Mouse (Mus musculus) stomach, embryonic 16.5 days (tissue): ENCODE data around the gene Ccdc97. TPM values are rescaled to one million over a fixed set of nuclear protein-coding genes. Genes with fewer than 3 reads are reported as not detected.
"Not testable (repeated sequence)": the region's sequence is repeated elsewhere in the genome, so short reads cannot be mapped to it uniquely, and the experiment has no call there.

Experiments used
- ATAC-seq: fragments of 200-750 bp; cut with Nextera tagmentation; 2 replicates; pipeline ENCODE4 v1.8.0; 2017; ENCODE audit warnings: moderate number of reproducible peaks, moderate TSS enrichment; ENCODE audit not compliant: insufficient read depth, low FRiP score
- H3K27ac ChIP-seq: fragments of 300-500 bp; sonication (generic); 2 replicates; pipeline ENCODE4 v1.5.1; 2014; ENCODE audit warnings: low read length
- H3K27me3 ChIP-seq: fragments of 300-500 bp; sonication (generic); 2 replicates; pipeline ENCODE4 v1.6.1; 2014; ENCODE audit warnings: low read length, control low read depth, mixed read lengths; ENCODE audit not compliant: control insufficient read depth, insufficient read depth
- H3K36me3 ChIP-seq: fragments of 300-500 bp; sonication (generic); 2 replicates; pipeline ENCODE4 v1.6.1; 2014; ENCODE audit warnings: low read length; ENCODE audit not compliant: control insufficient read depth, insufficient read depth
- H3K4me1 ChIP-seq: fragments of 300-500 bp; sonication (generic); 2 replicates; pipeline ENCODE4 v1.6.1; 2014; ENCODE audit warnings: low read length, control low read depth, mixed read lengths; ENCODE audit not compliant: control insufficient read depth, insufficient read depth
- H3K4me2 ChIP-seq: fragments of 300-500 bp; sonication (generic); 2 replicates; pipeline ENCODE4 v1.6.1; 2014; ENCODE audit warnings: low read depth, low read length, mixed read lengths
- H3K4me3 ChIP-seq: fragments of 300-500 bp; sonication (generic); replicated peaks from 2 replicates; pipeline ENCODE4 v1.5.1; 2014; ENCODE audit warnings: mild to moderate bottlenecking, low read length
- H3K9ac ChIP-seq: fragments of 300-500 bp; sonication (generic); 2 replicates; pipeline ENCODE4 v1.6.1; 2014; ENCODE audit warnings: low read length
- H3K9me3 ChIP-seq: fragments of 300-500 bp; sonication (generic); replicated peaks from 2 replicates; pipeline ENCODE4 v1.6.1; 2016; ENCODE audit warnings: low read length, control low read depth; ENCODE audit not compliant: control insufficient read depth
- WGBS: fragments of 180-500 bp; shearing (Covaris S2); extraction: QIAGEN DNeasy Blood & Tissue Kit; methylation state at CpG from one replicate; pipeline ENCODE4 v1.1.7; 2014; 5-methylcytosine and 5-hydroxymethylcytosine counted together
- polyA plus RNA-seq: library from polyadenylated mRNA; unstranded; fragments of >200 nt; fragmentation: Nextera tagmentation; extraction: Ambion mirVana; gene quantifications from 2 replicates; pipeline ENCODE4 v1.2.1, GENCODE M21; 2015

Ccdc97 gene
- polyA plus RNA-seq, 1 experiment from 2014 or later, result 19.6 TPM

GRCm38 (mm10) chr7:25729396-25729795, 10.5 kb upstream of the Ccdc97 start:
- no peak overlapping the region for H3K9ac ChIP-seq
- no peak overlapping the region for H3K27ac ChIP-seq
- WGBS, result 29% methylated on average over 2 of the region's 2 CpGs
- H3K36me3 ChIP-seq, result peaks cover 68% of the 10 kb centered on the region
- no peaks in the 10 kb centered on the region for H3K9me3 ChIP-seq
- ATAC-seq, result no peak
- H3K4me3 ChIP-seq, result no peak overlapping the region
- H3K4me2 ChIP-seq, result no peak overlapping the region
- H3K27me3 ChIP-seq, result no peaks in the 10 kb centered on the region
- H3K4me1 ChIP-seq, result no peaks in the 10 kb centered on the region

- no peaks in the 10 kb centered on the region for H3K4me1 ChIP-seq
- no peaks in the 10 kb centered on the region for H3K27me3 ChIP-seq
- 89% methylated on average over 5 of the region's 5 CpGs for WGBS
- H3K9me3 ChIP-seq, result no peaks in the 10 kb centered on the region
- H3K27ac ChIP-seq, result no peak overlapping the region
- no peak overlapping the region for H3K4me3 ChIP-seq
- H3K9ac ChIP-seq, result no peak overlapping the region
- no peak overlapping the region for H3K4me2 ChIP-seq
- peaks cover 71% of the 10 kb centered on the region for H3K36me3 ChIP-seq
- ATAC-seq, result no peak
Observed at GRCm38 (mm10) chr7:25727800-25728199, 8.9 kb upstream of the Ccdc97 start.

GRCm38 (mm10) chr7:25725886-25726285, 7.0 kb upstream of the Ccdc97 start:
- 82% methylated on average over 19 of the region's 19 CpGs for WGBS
- H3K27ac ChIP-seq, result no peak overlapping the region
- ATAC-seq, result no peak
- no peaks in the 10 kb centered on the region for H3K9me3 ChIP-seq
- no peaks in the 10 kb centered on the region for H3K27me3 ChIP-seq
- H3K4me1 ChIP-seq, result no peaks in the 10 kb centered on the region
- no peak overlapping the region for H3K4me2 ChIP-seq
- no peak overlapping the region for H3K4me3 ChIP-seq
- peaks cover 62% of the 10 kb centered on the region for H3K36me3 ChIP-seq
- no peak overlapping the region for H3K9ac ChIP-seq

GRCm38 (mm10) chr7:25721776-25722175, 2.9 kb upstream of the Ccdc97 start:
- H3K9me3 ChIP-seq, H3K9ac ChIP-seq, H3K27ac ChIP-seq, H3K27me3 ChIP-seq, H3K4me3 ChIP-seq, H3K4me2 ChIP-seq, ATAC-seq: not testable (repeated sequence)
- peaks cover 37% of the 10 kb centered on the region for H3K36me3 ChIP-seq
- peaks cover 13% of the 10 kb centered on the region for H3K4me1 ChIP-seq

- Histone ChIP-seq H3K27me3 (no peaks in the 10 kb centered on the region), H3K9me3 (no peaks in the 10 kb centered on the region), H3K36me3 (peaks cover 34% of the 10 kb centered on the region), H3K9ac (no peak overlapping the region), H3K4me3 (no peak overlapping the region), H3K4me2 (no peak overlapping the region), H3K4me1 (peaks cover 13% of the 10 kb centered on the region), H3K27ac (no peak overlapping the region)
- ATAC-seq, result no peak
- WGBS, result 85% methylated on average over 5 of the region's 5 CpGs
Observed at GRCm38 (mm10) chr7:25720760-25721159, 1.9 kb upstream of the Ccdc97 start.

GRCm38 (mm10) chr7:25719761-25720610, 1.1 kb upstream of the Ccdc97 start:
- H3K9me3 ChIP-seq, result no peaks in the 10 kb centered on the region
- peaks cover 13% of the 10 kb centered on the region for H3K4me1 ChIP-seq
- H3K27me3 ChIP-seq, result no peaks in the 10 kb centered on the region
- H3K27ac ChIP-seq, result peak overlapping the region; percentile 91; the same call in 1 of the 2 replicates
- no peak for ATAC-seq
- H3K4me2 ChIP-seq, result 0 out of 2 replicates have a peak overlapping the region, but pooled peaks have one; percentile 94
- H3K4me3 ChIP-seq, result no peak overlapping the region
- H3K9ac ChIP-seq, result no peak overlapping the region
- peaks cover 32% of the 10 kb centered on the region for H3K36me3 ChIP-seq
- WGBS, result 62% methylated on average over 10 of the region's 10 CpGs

- Histone ChIP-seq H3K4me2 (peak overlapping the region; percentile 94), H3K4me3 (peak overlapping the region; percentile 86; the same call in 1 of the 2 replicates), H3K27me3 (no peaks in the 10 kb centered on the region), H3K36me3 (peaks cover 32% of the 10 kb centered on the region), H3K9ac (no peak overlapping the region), H3K27ac (no peak overlapping the region), H3K4me1 (peaks cover 14% of the 10 kb centered on the region), H3K9me3 (no peaks in the 10 kb centered on the region)
- 92% methylated on average over 3 of the region's 3 CpGs for WGBS
- ATAC-seq, result no peak
Observed at GRCm38 (mm10) chr7:25717478-25717877, 1.4 kb downstream of the Ccdc97 start.

GRCm38 (mm10) chr7:25715731-25716271, 3.1 kb downstream of the Ccdc97 start:
- no peak overlapping the region for H3K9ac ChIP-seq
- 95% methylated on average over 22 of the region's 22 CpGs for WGBS
- H3K4me1 ChIP-seq, result peaks cover 25% of the 10 kb centered on the region
- ATAC-seq, result no peak
- H3K4me3 ChIP-seq, result no peak overlapping the region
- H3K27me3 ChIP-seq, result no peaks in the 10 kb centered on the region
- H3K27ac ChIP-seq, result no peak overlapping the region
- no peaks in the 10 kb centered on the region for H3K9me3 ChIP-seq
- peaks cover 30% of the 10 kb centered on the region for H3K36me3 ChIP-seq
- H3K4me2 ChIP-seq, result no peak overlapping the region

GRCm38 (mm10) chr7:25714581-25714980, 4.3 kb downstream of the Ccdc97 start:
- Histone ChIP-seq H3K4me3 (no peak overlapping the region), H3K9ac (no peak overlapping the region), H3K4me1 (peaks cover 31% of the 10 kb centered on the region), H3K4me2 (no peak overlapping the region), H3K9me3 (no peaks in the 10 kb centered on the region), H3K36me3 (peaks cover 30% of the 10 kb centered on the region), H3K27me3 (no peaks in the 10 kb centered on the region), H3K27ac (no peak overlapping the region)
- ATAC-seq, result no peak
- 96% methylated on average over 8 of the region's 8 CpGs for WGBS
